Mouse (Mus musculus): ENCODE results near the gene Sarm1.

DNA sequence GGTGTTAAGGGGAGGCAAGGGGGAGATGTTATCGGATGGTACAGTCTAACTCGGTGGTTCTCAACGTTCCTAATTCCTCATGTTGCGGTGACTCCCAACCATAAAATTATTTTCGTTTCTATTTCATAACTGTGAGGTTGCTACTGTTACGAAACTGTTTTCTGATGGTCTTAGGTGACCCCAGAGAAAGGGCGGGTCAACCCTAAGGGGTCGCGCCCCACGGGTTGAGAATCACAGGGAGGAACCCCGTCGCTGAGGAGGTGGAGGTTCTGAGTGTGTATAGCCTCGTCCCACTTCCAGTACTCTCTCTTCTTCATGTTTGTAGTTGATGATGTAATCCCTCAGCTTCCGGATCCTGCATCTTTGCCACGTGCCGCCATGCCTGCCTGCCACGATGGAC, 38.8 kb downstream of the Sarm1 start:
- TF ChIP-seq CTCF (IDR thresholded peaks at IDR 0.05; ENCODE audit: borderline replicate concordance, control insufficient read depth, extremely low read depth, insufficient read depth, low read length, poor library complexity) (no peak), POLR2A (IDR thresholded peaks at IDR 0.05; ENCODE audit: control insufficient read depth, extremely low read depth, insufficient read depth, low read length, poor library complexity) (no peak)

All from thymus, adult 2 months (tissue).